Mouse (Mus musculus): ENCODE results near the gene Gm20388.

The Gm20388 gene

DNA sequence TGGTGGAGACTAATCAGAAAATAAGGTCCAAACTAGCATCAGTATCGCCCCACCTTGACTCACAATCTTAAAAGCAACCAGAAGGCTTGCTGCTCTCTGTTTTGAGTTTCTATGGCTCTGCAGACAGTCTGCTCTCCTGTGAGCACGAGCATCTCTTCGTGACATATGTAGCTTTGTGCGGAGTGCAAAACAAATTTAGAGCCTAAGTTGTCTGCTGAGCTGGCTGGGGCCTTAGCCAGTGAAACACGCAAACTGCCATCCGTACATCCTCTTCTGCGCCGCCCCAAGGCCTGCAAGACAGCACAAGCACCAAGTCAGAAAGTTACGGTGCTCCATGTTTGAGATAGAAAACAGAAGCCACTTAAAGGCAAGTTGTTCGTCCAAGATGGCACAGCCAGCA is 3814.1 kb downstream of the Gm20388 start:
- DNase-seq (ENCODE audit: low spot score in 2 of 2) = no peak

DNA sequence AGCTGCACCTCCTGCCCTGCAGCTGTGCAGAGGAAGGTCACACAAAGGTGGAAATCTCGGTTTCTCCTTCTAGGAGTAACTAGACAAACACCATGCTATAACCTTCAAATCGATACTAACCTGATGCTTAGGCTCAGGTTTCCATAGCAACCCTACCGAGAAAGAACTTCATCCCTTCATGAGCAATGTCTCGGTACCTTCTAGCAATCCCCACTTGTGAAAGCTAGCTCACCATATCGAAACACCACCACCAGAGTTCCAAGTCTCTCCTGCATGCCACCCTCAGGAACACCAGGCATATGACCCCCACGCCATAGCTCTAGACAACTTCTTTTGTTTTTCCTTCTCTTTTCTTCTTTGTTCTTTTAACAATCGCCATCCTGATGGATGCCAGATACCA is 3814.6 kb downstream of the Gm20388 start:
- no peak for DNase-seq (ENCODE audit: low spot score in 2 of 2)

DNA sequence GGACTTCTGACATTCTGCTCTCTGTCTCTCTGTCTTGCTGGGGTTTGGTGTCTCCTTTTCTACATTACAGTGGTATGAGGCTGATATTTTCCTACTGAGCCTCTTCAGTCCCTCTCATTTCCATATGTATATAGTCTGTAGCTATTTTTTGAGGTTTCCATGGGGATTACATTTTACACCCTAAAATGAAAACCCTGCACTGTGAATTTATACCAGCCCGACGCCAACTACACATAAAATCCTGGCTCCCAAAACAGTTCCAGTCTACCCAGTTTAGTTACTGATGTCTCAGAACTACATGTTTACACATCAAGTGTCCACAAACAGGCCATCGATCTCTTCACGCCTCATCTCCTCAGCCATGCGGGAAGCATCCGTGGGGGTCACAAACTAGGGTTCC is 3816.1 kb downstream of the Gm20388 start:
- no peak for DNase-seq (ENCODE audit: low spot score in 2 of 2)

DNA sequence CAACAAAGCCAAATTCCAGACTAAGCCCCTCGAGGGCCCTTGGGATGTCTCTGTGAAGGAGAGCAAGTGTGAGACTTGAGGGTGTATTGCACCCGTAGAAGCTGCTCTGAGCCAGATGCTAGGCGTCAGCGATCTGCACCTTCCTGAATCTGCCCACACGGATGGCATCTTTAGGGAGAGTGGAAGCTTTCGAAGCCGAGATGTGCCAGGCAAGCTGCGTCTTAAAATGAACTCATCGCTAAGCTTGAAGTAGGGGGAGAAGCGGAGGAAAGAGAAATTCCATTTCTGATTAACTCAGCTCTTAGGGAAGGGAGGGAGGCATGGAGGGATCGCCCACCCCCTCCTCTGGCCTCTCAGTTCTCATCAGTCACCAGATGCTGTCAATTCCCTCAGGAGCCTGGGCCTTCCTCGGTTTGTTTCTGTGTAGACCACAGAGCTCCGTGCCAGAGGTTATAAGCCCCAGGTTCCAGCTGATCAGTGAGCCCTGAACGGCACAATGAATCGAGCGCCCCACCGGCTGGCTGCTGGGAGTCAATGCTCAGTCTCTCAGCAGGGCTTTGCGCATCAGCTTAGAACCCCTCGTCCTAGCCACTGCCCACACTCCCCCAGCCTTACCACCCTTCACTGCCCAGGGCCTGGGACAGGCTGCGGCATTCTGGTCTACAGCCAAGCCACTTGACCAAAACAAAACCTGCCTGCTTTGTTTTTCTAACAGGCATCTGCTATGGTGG is 3818.6 kb downstream of the Gm20388 start:
- no peak for DNase-seq (ENCODE audit: low spot score in 2 of 2)

DNA sequence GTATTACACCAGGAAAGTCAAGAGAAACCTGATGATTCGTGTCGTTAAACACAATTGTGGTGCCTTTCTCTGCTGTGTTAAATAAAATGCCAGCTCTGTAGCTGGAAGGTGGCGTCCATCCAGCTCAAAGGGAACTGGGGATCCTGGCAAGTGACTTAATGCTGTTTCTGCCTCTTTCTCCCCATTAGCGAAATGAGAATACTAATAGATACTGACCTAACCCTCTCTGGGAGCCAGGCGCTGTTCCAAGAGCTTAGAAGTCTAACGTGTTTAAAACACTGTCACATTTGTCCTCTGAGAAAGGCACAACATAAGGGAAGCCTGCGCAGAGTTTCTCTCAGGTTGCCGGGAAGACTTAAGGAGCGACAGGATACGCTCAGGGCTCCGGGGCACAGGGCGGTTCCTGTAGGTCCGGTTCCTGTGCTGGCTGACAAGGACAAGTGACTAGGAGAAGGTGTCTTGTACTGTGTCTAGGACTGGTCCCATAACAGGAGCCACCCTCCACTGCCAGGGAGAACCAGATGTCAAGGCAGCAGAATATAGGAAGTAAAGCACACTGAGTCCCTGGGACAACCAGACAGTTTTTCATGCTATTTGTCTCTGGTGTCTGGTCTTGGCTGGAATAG is 3819.3 kb downstream of the Gm20388 start:
- no peak for DNase-seq (ENCODE audit: low spot score in 2 of 2)

DNA sequence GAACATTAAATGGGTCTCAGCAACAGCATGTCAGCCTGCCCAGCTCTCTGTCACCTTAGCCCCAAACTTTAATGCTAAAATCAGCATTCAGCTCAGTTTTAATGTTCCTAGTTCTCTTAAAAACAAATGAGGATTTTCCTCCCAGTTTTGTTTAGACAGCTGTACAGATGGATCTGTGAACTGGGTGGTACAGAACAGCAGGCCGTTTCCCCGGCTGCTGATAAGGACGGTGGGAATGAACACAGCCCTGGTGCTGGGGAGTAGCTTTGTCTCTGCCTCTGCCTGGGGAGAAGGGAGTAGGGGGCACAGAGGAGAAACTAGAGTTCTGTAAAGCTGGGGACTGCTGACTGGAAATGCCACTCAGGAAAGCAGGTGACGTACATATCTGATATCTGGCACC is 3821.7 kb downstream of the Gm20388 start:
- DNase-seq (ENCODE audit: low spot score in 2 of 2) = no peak

DNA sequence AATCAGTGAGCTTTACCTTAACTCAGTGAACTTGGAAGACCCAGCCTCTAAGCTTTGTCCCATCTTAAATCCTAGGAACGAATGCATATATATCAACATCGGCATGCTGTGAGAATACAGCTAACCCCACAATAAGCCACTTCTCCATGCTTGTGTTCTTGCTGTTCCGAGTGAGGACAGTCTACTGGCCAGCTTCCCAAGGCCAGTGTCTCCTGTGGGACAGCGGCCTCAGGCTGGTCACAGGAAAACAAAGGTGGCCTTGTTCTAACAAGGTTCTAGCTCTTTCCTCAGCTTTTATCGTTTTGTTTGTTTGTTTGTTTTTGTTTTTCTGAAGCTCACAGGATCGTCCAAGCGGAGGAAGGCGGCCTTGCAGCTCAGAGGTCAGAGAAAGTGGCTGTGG is 3823.8 kb downstream of the Gm20388 start:
- DNase-seq (ENCODE audit: low spot score in 2 of 2) = no peak

DNA sequence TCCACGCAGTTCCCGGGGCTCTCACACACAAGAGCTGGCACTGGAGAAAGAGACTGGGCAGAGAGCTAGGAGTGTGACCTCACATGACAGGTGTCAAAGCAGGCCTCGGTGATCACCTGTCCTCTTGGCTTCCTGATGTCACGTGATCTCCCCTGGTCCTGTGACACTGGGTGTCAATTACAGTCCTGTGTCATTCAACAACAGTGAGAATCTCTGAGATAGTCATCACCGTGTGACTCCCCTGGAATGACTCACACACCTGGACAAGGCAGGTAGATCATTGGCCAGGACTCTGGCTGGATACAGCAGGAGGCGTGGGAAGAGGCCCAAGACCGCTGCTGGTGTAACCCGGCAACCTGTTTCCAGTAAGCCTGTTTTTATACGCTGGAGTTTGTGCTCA is 3826.3 kb downstream of the Gm20388 start:
- no peak for DNase-seq (ENCODE audit: low spot score in 2 of 2)

DNA sequence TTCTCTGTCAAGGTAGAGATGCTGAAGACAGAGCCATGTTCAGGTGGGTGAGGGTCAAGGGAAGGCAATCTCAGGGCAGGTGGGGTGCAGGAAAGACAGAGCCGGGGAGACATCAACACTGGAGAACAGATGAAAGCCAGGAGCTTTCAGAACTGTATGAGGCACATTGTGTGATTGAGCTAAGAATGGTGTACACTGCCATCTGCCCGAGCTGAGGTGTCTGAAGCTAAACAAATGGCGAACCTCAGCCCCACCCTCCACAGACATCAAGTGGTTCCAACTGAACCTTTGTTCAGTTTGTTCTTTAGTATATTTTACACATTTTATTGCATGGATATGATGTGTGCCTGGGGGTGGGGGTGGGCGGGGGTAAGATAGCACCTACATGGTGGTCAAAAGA is 3829.6 kb downstream of the Gm20388 start:
- no peak for DNase-seq (ENCODE audit: low spot score in 2 of 2)

DNA sequence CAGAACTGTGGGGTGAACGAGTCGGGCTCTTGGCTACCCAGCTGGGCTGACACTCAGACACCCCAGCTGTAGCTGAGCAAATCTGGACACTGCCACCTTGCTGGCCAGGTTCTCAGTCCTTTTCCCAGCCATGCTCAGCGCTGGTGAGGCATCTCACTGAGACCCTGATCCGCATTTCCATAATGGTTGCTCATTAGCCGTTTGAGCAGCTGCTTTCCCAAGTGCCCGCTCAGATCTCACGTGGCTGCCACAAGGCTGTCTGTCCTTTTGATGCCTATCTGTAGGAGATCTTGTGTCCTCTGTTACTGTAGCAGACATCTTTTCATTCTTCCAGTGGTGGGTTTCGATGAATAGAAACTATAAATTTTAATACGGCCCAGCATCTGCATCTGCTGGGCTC is 3830.6 kb downstream of the Gm20388 start:
- DNase-seq (ENCODE audit: low spot score in 2 of 2) = no peak

DNA sequence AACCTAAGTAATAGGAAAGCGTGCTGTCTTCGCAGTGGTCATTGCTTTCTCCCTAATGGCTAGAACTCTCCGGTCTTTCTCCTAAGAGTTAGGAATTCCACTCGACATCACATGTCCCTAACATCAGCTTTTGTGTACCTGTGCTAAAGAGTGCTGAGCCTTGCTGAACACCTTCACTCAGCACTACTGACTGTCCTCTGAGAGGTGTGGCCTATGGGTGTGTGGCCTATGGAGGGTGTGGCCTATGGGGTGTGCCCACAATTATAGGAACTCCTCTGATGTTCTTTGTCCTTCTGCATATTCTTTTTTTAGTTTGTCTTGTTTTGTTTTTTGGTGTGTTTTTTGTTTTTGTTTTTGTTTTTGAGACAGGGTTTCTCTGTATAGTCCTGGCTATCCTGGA is 3835.8 kb downstream of the Gm20388 start:
- DNase-seq (ENCODE audit: low spot score in 2 of 2) = no peak

DNA sequence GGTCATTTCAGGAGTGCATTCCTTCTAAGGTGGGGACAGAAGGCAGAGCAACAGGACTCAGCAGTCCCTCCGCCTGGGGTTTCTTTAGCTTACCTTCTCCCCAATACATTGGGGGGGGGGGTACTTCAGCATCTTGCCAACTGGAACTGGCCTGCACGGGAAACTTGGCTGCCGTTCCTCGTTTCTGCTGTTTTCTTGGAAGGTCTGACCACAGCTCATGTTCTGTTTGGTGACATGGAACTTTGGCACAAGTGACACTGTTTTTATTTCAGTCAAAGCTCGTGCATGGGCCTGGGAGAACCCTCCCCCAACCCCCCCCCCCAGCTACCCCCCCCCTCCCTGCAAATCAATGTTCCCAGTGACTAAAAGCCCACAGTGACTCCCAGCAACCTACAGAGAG is 3837.1 kb downstream of the Gm20388 start:
- DNase-seq (ENCODE audit: low spot score in 2 of 2) = no peak

DNA sequence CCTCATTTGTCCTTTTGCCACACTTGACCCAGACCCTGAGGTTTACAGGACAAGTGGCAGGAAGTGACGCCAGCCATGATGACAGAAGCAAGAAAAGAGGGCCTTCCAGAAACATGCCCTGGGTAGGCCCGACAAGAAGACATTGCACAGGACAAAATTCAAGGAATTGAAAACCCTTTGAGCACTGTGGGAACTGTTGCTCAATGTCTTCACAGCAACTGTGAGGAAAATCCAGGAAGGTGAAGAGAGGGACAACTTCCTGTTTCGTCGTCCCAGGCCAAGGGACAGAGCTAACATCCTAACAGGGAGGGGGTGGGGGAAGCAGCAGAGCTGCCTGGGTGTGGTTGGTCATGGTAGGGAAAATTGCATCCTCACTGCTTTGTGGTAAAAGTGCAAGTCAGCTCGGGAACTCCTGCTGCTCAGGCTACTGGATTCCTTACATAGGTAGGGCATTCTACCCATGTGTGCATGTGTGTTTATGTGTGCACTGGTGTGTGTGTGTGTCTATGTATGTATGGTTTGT is 3839.6 kb downstream of the Gm20388 start:
- DNase-seq (ENCODE audit: low spot score in 2 of 2) = no peak

DNA sequence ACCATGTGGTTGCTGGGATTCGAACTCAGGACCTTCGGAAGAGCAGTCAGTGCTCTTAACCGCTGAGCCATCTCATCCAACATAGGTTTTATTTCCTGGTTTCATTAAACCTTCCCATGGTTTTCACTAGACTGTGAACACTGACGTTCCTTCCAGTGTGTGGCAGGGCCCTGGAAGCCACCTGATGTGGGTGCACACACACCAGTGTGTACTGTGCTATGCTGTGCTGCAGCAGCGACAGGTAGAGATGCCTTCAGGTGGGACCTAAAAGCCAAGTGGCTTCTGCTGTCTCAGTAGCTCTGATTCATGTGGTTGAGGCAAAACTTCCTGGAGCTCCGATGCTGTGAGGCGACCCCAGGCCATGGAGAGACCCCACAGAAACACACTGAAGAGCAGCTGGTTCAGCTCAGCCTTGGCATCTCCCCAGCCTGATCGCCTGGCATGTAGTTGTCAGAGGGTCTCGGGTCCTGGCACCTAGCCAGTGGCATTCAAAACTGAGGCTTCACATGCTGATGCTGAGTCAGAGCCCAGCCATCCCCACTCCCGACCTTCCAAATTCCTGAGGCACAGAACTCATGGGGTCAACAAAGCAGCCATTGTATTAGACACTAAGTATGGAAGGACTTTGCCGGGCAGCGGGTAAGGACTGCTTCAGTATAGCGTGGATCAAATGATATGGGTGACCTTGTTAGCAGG is 3842.3 kb downstream of the Gm20388 start:
- DNase-seq (ENCODE audit: low spot score in 2 of 2) = no peak

DNA sequence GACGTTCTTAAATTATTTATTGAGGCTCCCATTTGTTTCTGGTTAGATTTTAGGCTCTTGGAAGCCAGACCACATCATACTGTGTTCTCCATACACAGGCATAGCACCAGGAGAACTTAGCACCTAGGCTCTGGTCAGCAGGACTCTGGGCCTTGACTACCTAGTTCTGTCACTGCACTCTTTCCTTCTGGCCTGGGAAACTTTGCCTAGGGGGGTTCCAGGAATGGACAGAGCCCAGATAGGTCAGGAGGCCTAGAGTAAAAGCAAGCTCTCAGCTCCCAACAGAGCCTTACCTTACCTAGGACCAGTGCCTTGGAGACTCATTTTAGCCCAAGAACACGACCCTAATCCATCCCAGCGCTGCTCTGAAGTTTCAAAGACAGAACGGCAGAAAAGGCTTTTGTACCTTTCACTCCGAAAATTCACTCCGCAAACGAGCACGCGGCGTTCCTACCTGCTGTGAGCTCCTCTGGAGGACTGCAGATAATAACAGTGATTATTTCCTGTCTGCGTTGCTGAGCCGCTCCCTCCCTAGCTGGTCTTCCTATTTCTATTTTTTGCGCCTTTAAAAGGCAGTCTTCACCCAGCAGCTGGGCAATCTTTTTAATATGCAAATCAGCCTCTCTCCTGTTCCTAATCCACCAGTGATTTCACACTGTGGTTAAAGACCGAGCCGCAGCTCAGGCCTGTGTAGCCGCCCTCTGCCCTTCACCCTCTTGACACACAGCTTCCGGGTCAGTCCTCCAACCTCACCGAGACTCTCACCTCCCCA is 3843.1 kb downstream of the Gm20388 start:
- DNase-seq (ENCODE audit: low spot score in 2 of 2) = no peak

DNA sequence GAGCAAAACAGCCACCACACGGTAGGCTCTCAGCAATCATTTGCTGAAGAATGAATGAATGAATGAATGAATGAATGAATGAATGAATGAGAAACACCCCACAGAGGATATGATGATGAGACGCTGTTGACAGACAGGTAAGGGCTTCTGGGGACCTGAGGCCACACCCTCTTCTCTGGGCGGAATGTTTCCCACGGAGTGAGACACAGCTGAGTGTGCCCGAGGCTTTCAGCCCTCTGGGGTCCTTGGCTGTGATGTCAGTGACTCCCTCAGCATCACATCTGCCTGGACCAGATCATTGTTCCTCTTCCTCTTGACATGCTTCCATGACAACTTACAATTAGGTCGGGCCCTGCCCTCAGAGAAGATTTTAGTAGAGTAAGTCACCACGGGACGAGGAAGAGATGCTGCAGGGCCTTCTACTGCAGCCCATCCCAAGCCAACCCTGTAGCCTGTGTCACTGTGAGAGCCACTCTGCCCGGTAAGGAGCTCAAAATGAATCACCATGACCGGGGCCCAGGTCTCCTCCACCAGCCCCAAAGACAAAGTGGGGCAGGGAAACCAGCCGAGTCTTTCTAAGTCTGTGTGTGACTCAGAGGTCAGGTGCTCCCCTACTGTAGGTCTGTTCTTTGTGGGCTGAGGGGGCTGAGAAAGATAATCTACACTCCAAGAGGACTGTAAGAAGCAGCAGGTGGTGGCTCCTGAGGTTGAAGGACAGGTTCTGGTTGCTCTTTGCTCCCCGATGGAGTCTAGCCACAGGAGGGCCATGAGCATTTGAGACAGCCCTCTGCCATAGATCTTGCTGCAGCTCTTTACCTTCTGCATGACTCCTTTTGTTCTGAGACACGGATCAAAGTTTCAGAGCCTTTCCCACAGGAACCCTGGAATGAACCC is 3844.1 kb downstream of the Gm20388 start:
- DNase-seq (ENCODE audit: low spot score in 2 of 2) = no peak

DNA sequence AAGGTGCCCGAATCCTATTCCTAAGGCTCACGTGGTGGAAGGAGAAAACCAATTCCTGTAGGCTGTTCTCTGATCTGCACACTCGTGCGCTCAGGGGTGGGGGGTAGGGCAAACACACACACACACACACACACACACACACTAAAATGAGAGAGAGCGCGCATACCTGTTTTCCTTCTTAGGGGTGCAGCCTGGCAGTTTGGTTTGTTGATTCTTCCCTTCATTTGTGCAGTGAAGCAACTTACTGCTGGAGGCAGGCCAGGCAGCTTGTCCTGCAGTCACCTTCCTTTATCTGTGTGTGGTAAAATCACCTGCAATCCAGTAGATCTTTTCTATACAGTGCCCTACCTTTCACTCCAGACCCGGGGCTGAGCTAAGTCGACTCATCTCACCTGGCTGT is 3846.3 kb downstream of the Gm20388 start:
- DNase-seq (ENCODE audit: low spot score in 2 of 2) = no peak

DNA sequence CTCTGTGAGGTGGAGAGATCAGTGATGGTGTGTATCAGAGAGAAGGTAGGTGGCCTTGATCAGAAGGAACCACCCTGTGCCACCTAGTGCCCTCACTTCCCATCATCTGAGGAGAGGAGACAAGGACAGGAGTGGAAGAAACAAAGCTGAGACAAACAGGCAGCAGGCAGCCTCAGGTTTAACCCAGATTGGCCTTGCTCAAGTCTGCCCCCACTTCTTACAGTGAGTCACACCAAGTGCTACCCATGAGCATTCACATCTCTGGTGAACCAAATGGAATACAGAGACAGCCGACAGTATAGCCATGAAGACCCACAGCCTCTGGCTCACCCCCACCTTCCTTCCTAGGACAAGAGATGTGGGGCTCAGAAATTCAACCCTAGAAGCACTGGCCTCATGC is 3848.3 kb downstream of the Gm20388 start:
- no peak for DNase-seq (ENCODE audit: low spot score in 2 of 2)

DNA sequence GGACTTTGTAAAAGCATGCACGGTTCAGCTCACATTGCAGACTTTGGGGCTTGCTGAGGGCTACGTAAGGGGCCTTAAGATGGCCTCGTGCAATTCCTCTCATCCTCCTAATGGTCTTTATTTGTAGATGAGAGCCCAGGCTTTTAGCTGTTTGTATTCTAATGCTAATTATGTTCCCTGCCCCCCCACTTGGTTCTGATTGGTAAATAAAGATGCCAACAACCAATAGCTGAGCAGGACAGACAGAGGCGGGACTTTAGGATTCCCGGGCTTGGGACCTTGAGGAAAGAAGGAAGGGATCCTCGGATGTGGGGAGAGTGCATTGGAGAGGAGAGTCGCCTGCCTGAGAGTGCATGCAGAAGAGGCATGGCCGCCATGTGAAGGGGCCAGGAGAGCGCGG is 3849.3 kb downstream of the Gm20388 start:
- no peak for DNase-seq (ENCODE audit: low spot score in 2 of 2)

DNA sequence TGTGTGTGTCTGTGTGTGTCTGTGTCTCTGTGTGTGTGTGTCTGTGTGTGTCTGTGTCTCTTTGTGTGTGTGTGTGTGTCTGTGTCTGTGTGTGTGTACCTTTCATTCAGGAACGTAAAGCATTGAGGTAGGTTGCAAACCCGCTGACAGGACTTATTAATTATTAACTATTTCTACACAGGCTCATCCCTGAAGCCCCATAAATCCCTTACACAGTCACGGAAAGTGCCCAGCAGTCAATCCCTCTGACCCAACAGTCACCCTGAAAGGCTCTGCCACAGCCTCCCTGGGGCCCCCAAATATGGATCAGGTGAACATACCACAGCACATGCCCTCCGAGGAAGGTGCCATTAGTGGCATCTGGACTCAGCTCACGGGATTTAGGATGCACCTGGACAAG is 3849.9 kb downstream of the Gm20388 start:
- no peak for DNase-seq (ENCODE audit: low spot score in 2 of 2)

DNA sequence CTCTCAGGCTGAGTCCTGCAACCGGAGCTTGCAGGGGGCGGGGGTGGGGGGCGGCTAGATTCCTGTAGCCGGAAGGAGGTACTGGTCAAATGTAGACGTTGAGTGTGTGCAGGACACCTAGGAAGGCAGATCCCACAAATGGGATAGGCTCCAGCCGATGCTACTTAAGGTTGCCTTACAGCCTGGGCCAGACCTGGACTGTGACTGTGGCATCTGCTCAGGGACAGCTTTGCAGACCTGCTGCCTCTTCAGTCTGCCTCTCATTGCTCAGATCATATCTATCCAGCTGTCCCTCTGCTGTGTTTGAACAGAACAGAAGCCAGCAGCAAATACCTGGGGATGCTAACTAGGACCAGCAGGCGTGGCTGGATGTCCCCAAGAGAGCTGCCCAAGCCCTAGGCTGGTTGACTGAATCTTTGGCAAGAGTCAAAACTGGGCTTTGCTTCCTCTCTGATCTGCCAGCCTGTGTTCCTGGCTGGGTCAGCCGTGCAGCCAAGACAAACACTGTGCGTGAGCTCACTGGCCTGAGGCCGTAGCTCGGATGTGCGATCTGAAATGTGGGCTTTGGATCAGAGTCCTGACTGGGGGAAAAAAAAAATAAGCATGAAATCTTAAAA is 3850.7 kb downstream of the Gm20388 start:
- no peak for DNase-seq (ENCODE audit: low spot score in 2 of 2)
